Mouse (Mus musculus) intestine, embryonic 16.5 days (tissue): ENCODE measurements around the gene Commd1. TPM values are rescaled to one million over a fixed set of nuclear protein-coding genes. Genes with fewer than 3 reads are reported as not detected.

Experiments
- ATAC-seq: fragments of 200-750 bp; cut with Nextera tagmentation; 2 replicates; pipeline ENCODE4 v1.8.0; 2017; ENCODE audit warnings: moderate TSS enrichment, moderate library complexity
- H3K27ac ChIP-seq: fragments of 300-500 bp; sonication (generic); 2 replicates; pipeline ENCODE4 v1.5.1; 2014; ENCODE audit warnings: mild to moderate bottlenecking, low read length
- H3K27me3 ChIP-seq: fragments of 300-500 bp; sonication (generic); replicated peaks from 2 replicates; pipeline ENCODE4 v1.6.1; 2014; ENCODE audit warnings: low read length, control low read depth, mixed read lengths; ENCODE audit not compliant: control insufficient read depth, insufficient read depth
- H3K36me3 ChIP-seq: fragments of 300-500 bp; sonication (generic); 2 replicates; pipeline ENCODE4 v1.6.1; 2014; ENCODE audit warnings: low read length, control low read depth; ENCODE audit not compliant: control insufficient read depth, insufficient read depth
- H3K4me1 ChIP-seq: fragments of 300-500 bp; sonication (generic); 2 replicates; pipeline ENCODE4 v1.6.1; 2014; ENCODE audit warnings: low read length, control low read depth, mixed read lengths; ENCODE audit not compliant: control insufficient read depth, insufficient read depth
- H3K4me2 ChIP-seq: fragments of 300-500 bp; sonication (generic); 2 replicates; pipeline ENCODE4 v1.6.1; 2014; ENCODE audit warnings: low read depth, low read length, control low read depth
- H3K4me3 ChIP-seq: fragments of 300-500 bp; sonication (generic); 2 replicates; pipeline ENCODE4 v1.5.1; 2014; ENCODE audit warnings: mild to moderate bottlenecking, low read length
- H3K9ac ChIP-seq: fragments of 300-500 bp; sonication (generic); 2 replicates; pipeline ENCODE4 v1.6.1; 2014; ENCODE audit warnings: low read depth, low read length
- H3K9me3 ChIP-seq: fragments of 300-500 bp; sonication (generic); 2 replicates; pipeline ENCODE4 v1.6.1; 2016; ENCODE audit warnings: low read length, control low read depth; ENCODE audit not compliant: control insufficient read depth
- WGBS: fragments of 180-500 bp; shearing (Covaris S2); extraction: QIAGEN DNeasy Blood & Tissue Kit; methylation state at CpG from one replicate; pipeline ENCODE4 v1.1.7; 2014; 5-methylcytosine and 5-hydroxymethylcytosine counted together
- polyA plus RNA-seq: library from polyadenylated mRNA; unstranded; fragments of >200 nt; fragmentation: Nextera tagmentation; extraction: Ambion mirVana; gene quantifications from 2 replicates; pipeline ENCODE4 v1.2.1, GENCODE M21; 2015

Gene Commd1
- 320 and 339 TPM in 2 replicates for polyA plus RNA-seq

GRCm38 (mm10) chr11:22981984-22982757, at the start of gene Commd1, which contains the start of gene Gm28048:
Gene Commd1 (minus strand): TSS chr11:22982382.
Gene Gm28048 (minus strand): TSS chr11:22982090.
- Histone ChIP-seq H3K4me2 (peak within 1 kb of the TSS; percentile 65), H3K4me1 (peaks cover 6% of the 10 kb centered on the region), H3K27ac (peak within 1 kb of the TSS; percentile 99), H3K27me3 (no peaks in the 10 kb centered on the region), H3K4me3 (peak within 1 kb of the TSS; percentile 70), H3K9me3 (no peaks in the 10 kb centered on the region), H3K9ac (peak within 1 kb of the TSS; percentile 80), H3K36me3 (no peaks in the 10 kb centered on the region)
- ATAC-seq, result peak; percentile 95
- 3% methylated on average over 42 of the region's 42 CpGs for WGBS

- WGBS, result 70% methylated on average over 6 of the region's 6 CpGs
- Histone ChIP-seq H3K27me3 (no peaks in the 10 kb centered on the region), H3K9me3 (no peaks in the 10 kb centered on the region), H3K4me1 (0 out of 2 replicates have a peak, but pooled peaks cover 2% of the 10 kb centered on the region), H3K4me2 (no peak overlapping the region), H3K36me3 (no peaks in the 10 kb centered on the region), H3K4me3 (no peak overlapping the region), H3K9ac (no peak overlapping the region), H3K27ac (no peak overlapping the region)
- ATAC-seq, result peak; percentile 51
These were observed 47.2 kb upstream of the Commd1 start for GRCm38 (mm10) chr11:23029399-23029798.

GRCm38 (mm10) chr11:23028957-23029356, 46.8 kb upstream of the Commd1 start:
- H3K9me3 ChIP-seq, result no peaks in the 10 kb centered on the region
- peak; percentile 96 for ATAC-seq
- H3K9ac ChIP-seq, result no peak overlapping the region
- no peak overlapping the region for H3K27ac ChIP-seq
- H3K27me3 ChIP-seq, result no peaks in the 10 kb centered on the region
- H3K4me3 ChIP-seq, result no peak overlapping the region
- H3K4me2 ChIP-seq, result no peak overlapping the region
- WGBS, result 30% methylated on average over 3 of the region's 3 CpGs
- H3K36me3 ChIP-seq, result no peaks in the 10 kb centered on the region
- 0 out of 2 replicates have a peak, but pooled peaks cover 2% of the 10 kb centered on the region for H3K4me1 ChIP-seq

GRCm38 (mm10) chr11:23024169-23024568, 42.0 kb upstream of the Commd1 start:
- Histone ChIP-seq H3K36me3 (no peaks in the 10 kb centered on the region), H3K4me2 (no peak overlapping the region), H3K4me1 (no peaks in the 10 kb centered on the region), H3K9me3 (no peaks in the 10 kb centered on the region), H3K9ac (no peak overlapping the region), H3K27ac (no peak overlapping the region), H3K27me3 (no peaks in the 10 kb centered on the region), H3K4me3 (no peak overlapping the region)
- no peak for ATAC-seq
- 78% methylated on average over 3 of the region's 3 CpGs for WGBS

GRCm38 (mm10) chr11:23023155-23023554, 41.0 kb upstream of the Commd1 start:
- Histone ChIP-seq H3K27ac (no peak overlapping the region), H3K4me3 (no peak overlapping the region), H3K9ac (no peak overlapping the region), H3K36me3 (no peaks in the 10 kb centered on the region), H3K27me3 (no peaks in the 10 kb centered on the region), H3K9me3 (no peaks in the 10 kb centered on the region), H3K4me2 (no peak overlapping the region), H3K4me1 (no peaks in the 10 kb centered on the region)
- 80% methylated on average over 2 of the region's 2 CpGs for WGBS
- no peak for ATAC-seq

- ATAC-seq, result no peak
- no peak overlapping the region for H3K9ac ChIP-seq
These were observed 38.7 kb upstream of the Commd1 start for GRCm38 (mm10) chr11:23020841-23021240.

GRCm38 (mm10) chr11:23020116-23020770, 38.1 kb upstream of the Commd1 start:
- no peak overlapping the region for H3K4me2 ChIP-seq
- no peak overlapping the region for H3K4me3 ChIP-seq
- H3K9ac ChIP-seq, result no peak overlapping the region
- H3K27me3 ChIP-seq, result no peaks in the 10 kb centered on the region
- H3K4me1 ChIP-seq, result no peaks in the 10 kb centered on the region
- ATAC-seq, result no peak
- H3K9me3 ChIP-seq, result no peaks in the 10 kb centered on the region
- no peaks in the 10 kb centered on the region for H3K36me3 ChIP-seq
- 71% methylated on average over 24 of the region's 24 CpGs for WGBS
- H3K27ac ChIP-seq, result no peak overlapping the region

More at GRCm38 (mm10) chr11:23020841-23021240, 38.7 kb upstream of the Commd1 start:
- H3K27ac ChIP-seq, result no peak overlapping the region
- no peaks in the 10 kb centered on the region for H3K9me3 ChIP-seq
- WGBS, result 93% methylated on average over 14 of the region's 14 CpGs
- no peak overlapping the region for H3K4me2 ChIP-seq
- H3K27me3 ChIP-seq, result no peaks in the 10 kb centered on the region
- no peaks in the 10 kb centered on the region for H3K36me3 ChIP-seq
- no peak overlapping the region for H3K4me3 ChIP-seq
- H3K4me1 ChIP-seq, result no peaks in the 10 kb centered on the region

GRCm38 (mm10) chr11:23017943-23018342, 35.8 kb upstream of the Commd1 start:
- Histone ChIP-seq H3K27me3 (no peaks in the 10 kb centered on the region), H3K36me3 (no peaks in the 10 kb centered on the region), H3K9me3 (no peaks in the 10 kb centered on the region), H3K9ac (no peak overlapping the region), H3K4me1 (no peaks in the 10 kb centered on the region), H3K4me2 (no peak overlapping the region), H3K4me3 (no peak overlapping the region), H3K27ac (no peak overlapping the region)
- 90% methylated on average over 4 of the region's 4 CpGs for WGBS
- no peak for ATAC-seq

- H3K9me3 ChIP-seq, result no peaks in the 10 kb centered on the region
- H3K4me1 ChIP-seq, result no peaks in the 10 kb centered on the region
- H3K9ac ChIP-seq, result no peak overlapping the region
- no peak overlapping the region for H3K4me2 ChIP-seq
- H3K4me3 ChIP-seq, result no peak overlapping the region
- H3K27ac ChIP-seq, result no peak overlapping the region
- WGBS, result 67% methylated on average over 6 of the region's 6 CpGs
- no peaks in the 10 kb centered on the region for H3K27me3 ChIP-seq
- H3K36me3 ChIP-seq, result no peaks in the 10 kb centered on the region
- ATAC-seq, result no peak
These were observed 32.8 kb upstream of the Commd1 start for GRCm38 (mm10) chr11:23014996-23015395.
